Mouse (Mus musculus) layer of hippocampus, adult 9-10 months (tissue): Measurements from ENCODE around the gene Ss18l2.

Experiments used
- DNase-seq: peaks from one replicate; pipeline ENCODE4 v3.0.0; 2022; ENCODE audit warnings: low spot score

Ss18l2 gene

GRCm38 (mm10) chr9:121759091-121760081 lies 49.3 kb downstream of the Ss18l2 start, which contains the start of gene Zfp651:
Gene Zfp651, plus strand, starts transcription at chr9:121759330.
- no peak for DNase-seq

GRCm38 (mm10) chr9:121760271-121761090 lies 50.4 kb downstream of the Ss18l2 start:
- no peak for DNase-seq

GRCm38 (mm10) chr9:121761091-121761665 lies 51.0 kb downstream of the Ss18l2 start:
- no peak for DNase-seq

- no peak for DNase-seq
Measured at GRCm38 (mm10) chr9:121761787-121762186, 51.7 kb downstream of the Ss18l2 start.

DNA sequence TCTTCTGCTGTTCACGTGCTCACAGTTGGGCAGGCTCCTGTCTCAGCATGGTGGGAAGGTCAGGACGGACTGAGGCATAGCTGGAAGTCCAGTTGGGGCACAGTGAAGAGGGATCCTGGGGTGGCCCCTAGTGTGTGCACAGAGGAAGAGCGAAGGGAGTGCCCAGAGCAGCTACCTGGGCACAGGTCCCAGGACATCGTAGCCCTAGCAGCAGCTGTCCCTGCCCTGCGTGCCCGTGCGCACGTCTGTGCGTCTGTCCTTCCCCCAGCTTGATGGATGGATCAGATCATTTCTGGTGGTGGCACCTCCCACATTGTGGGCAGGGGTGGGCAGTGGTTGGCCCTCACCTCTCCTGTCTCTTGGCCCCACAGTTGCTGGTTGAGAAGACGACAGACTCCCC lies 52.1 kb downstream of the Ss18l2 start:
- no peak for DNase-seq

DNA sequence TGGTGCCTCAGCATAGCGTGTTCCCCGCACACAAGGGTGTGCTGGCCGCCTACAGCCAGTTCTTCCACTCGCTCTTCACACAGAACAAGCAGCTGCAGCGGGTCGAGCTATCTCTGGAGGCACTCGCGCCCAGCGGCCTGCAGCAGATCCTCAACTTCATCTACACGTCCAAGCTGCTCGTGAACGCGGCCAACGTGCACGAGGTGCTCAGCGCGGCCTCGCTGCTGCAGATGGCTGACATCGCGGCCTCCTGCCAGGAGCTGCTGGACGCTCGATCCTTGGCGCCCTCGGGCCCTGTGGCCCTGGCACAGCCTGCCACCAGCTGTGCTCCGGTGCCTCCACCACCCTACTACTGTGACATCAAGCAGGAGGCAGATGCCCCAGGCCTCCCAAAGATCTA lies 52.6 kb downstream of the Ss18l2 start:
- no peak for DNase-seq
